Mouse (Mus musculus) MEL (cell line): ENCODE measurements around the gene Arid5b. TPM values are rescaled to one million over a fixed set of nuclear protein-coding genes. Genes with fewer than 3 reads are reported as not detected.

Source experiments
- DNase-seq: peaks from one replicate; pipeline ENCODE4 v3.0.0; 2011; ENCODE audit warnings: low read depth, low spot score
- H3K27ac ChIP-seq: 2 replicates; pipeline ENCODE4 v1.5.1; 2012; ENCODE audit warnings: low read depth, mild to moderate bottlenecking, control low read depth, low read length, moderate library complexity; ENCODE audit not compliant: control insufficient read depth
- H3K27me3 ChIP-seq, 2 experiments: fragments of 150-350 bp in 1 of 2; sonication (generic) in 1 of 2; 2 replicates each; pipeline ENCODE4 v1.6.1; 2012; ENCODE audit warnings: low read length in 2 of 2, mild to moderate bottlenecking in 2 of 2, improper control_type of control experiment in 1 of 2, moderate library complexity in 1 of 2; ENCODE audit not compliant: insufficient read depth in 2 of 2, control insufficient read depth in 1 of 2
- H3K36me3 ChIP-seq, 2 experiments: 2 replicates each; pipeline ENCODE4 v1.6.1; 2012 to 2014; ENCODE audit warnings: low read length in 2 of 2, improper control_type of control experiment in 1 of 2, inconsistent platforms in 1 of 2, mild to moderate bottlenecking in 1 of 2; ENCODE audit not compliant: insufficient read depth in 2 of 2, control insufficient read depth in 1 of 2
- H3K4me1 ChIP-seq, 2 experiments: fragments of 150-350 bp in 1 of 2; sonication (generic) in 1 of 2; 2 replicates each; pipeline ENCODE4 v1.6.1; 2012; ENCODE audit warnings: low read length in 2 of 2, improper control_type of control experiment in 1 of 2, mild to moderate bottlenecking in 1 of 2; ENCODE audit not compliant: insufficient read depth in 2 of 2, control insufficient read depth in 1 of 2
- H3K4me3 ChIP-seq, 2 experiments: fragments of 150-350 bp in 1 of 2; sonication (generic) in 1 of 2; 2 replicates each; pipeline ENCODE4 v1.5.1; 2012; ENCODE audit warnings: low read depth in 2 of 2, low read length in 2 of 2, mild to moderate bottlenecking in 2 of 2, moderate library complexity in 2 of 2, control low read depth in 1 of 2, improper control_type of control experiment in 1 of 2; ENCODE audit not compliant: control insufficient read depth in 1 of 2, insufficient read depth in 1 of 2
- H3K79me2 ChIP-seq: 2 replicates; pipeline ENCODE4 v1.6.1; 2012; ENCODE audit warnings: mild to moderate bottlenecking, low read length, moderate library complexity; ENCODE audit not compliant: control insufficient read depth, poor library complexity, insufficient read depth
- H3K9ac ChIP-seq: 2 replicates; pipeline ENCODE4 v1.6.1; 2012; ENCODE audit warnings: low read depth, mild to moderate bottlenecking, control low read depth, low read length, moderate library complexity; ENCODE audit not compliant: control insufficient read depth, poor library complexity, severe bottlenecking
- H3K9me3 ChIP-seq: fragments of 150-350 bp; sonication (generic); replicated peaks from 2 replicates; pipeline ENCODE4 v1.6.1; 2012; ENCODE audit warnings: mild to moderate bottlenecking, low read length, improper control_type of control experiment, moderate library complexity; ENCODE audit not compliant: insufficient read depth
- BHLHE40 ChIP-seq: IDR thresholded peaks from 2 replicates; pipeline ENCODE4 v1.6.1; 2012; ENCODE audit warnings: low read depth, mild to moderate bottlenecking, inconsistent platforms, low read length, improper control_type of control experiment, borderline replicate concordance
- CHD2 ChIP-seq: IDR thresholded peaks from 2 replicates; pipeline ENCODE4 v1.6.1; 2011; ENCODE audit warnings: low read length, improper control_type of control experiment
- EP300 ChIP-seq, 2 experiments: IDR thresholded peaks; 2 replicates each; pipeline ENCODE4 v1.6.1; 2011; ENCODE audit warnings: improper control_type of control experiment in 2 of 2, low read length in 2 of 2, low read depth in 1 of 2, mild to moderate bottlenecking in 1 of 2
- GABPA ChIP-seq: IDR thresholded peaks from 2 replicates; pipeline ENCODE4 v1.6.1; 2012; ENCODE audit warnings: low read depth, mild to moderate bottlenecking, inconsistent platforms, low read length, improper control_type of control experiment, moderate library complexity
- HCFC1 ChIP-seq: IDR thresholded peaks from 2 replicates; pipeline ENCODE4 v1.6.1; 2012; ENCODE audit warnings: low read depth, mild to moderate bottlenecking, inconsistent platforms, low read length, improper control_type of control experiment, moderate library complexity
- JUND ChIP-seq: IDR thresholded peaks from 2 replicates; pipeline ENCODE4 v1.6.1; 2011; ENCODE audit warnings: low read depth, mild to moderate bottlenecking, improper control_type of control experiment, low read length
- KAT2A ChIP-seq: conservative IDR thresholded peaks from 2 replicates; pipeline ENCODE4 v1.6.1; 2012; ENCODE audit warnings: low read depth, low read length, improper control_type of control experiment, inconsistent platforms
- MAFK ChIP-seq: IDR thresholded peaks from 2 replicates; pipeline ENCODE4 v1.6.1; 2011; ENCODE audit warnings: low read depth, mild to moderate bottlenecking, low read length, improper control_type of control experiment, borderline replicate concordance
- MAX ChIP-seq: IDR thresholded peaks from 2 replicates; pipeline ENCODE4 v1.6.1; 2011; ENCODE audit warnings: low read length, improper control_type of control experiment
- MEF2A ChIP-seq: IDR thresholded peaks from 2 replicates; pipeline ENCODE4 v1.6.1; 2014; ENCODE audit warnings: low read depth, mild to moderate bottlenecking, inconsistent platforms, low read length, improper control_type of control experiment; ENCODE audit not compliant: poor library complexity, insufficient replicate concordance, severe bottlenecking; ENCODE audit errors: extremely low read depth
- MXI1 ChIP-seq: IDR thresholded peaks from 2 replicates; pipeline ENCODE4 v1.6.1; 2011; ENCODE audit warnings: mild to moderate bottlenecking, low read depth, low read length, improper control_type of control experiment
- MYB ChIP-seq: IDR thresholded peaks from 2 replicates; pipeline ENCODE4 v1.6.1; 2011; ENCODE audit warnings: mild to moderate bottlenecking, low read depth, low read length, improper control_type of control experiment
- MYC ChIP-seq: IDR thresholded peaks from 2 replicates; pipeline ENCODE4 v1.6.1; 2011; ENCODE audit warnings: low read depth, mild to moderate bottlenecking, low read length, improper control_type of control experiment, moderate library complexity
- NELFE ChIP-seq: IDR thresholded peaks from 2 replicates; pipeline ENCODE4 v1.6.1; 2011; ENCODE audit warnings: low read depth, low read length, improper control_type of control experiment
- POLR2A ChIP-seq, 2 experiments: IDR thresholded peaks; 2 replicates each; pipeline ENCODE4 v1.6.1; 2011 to 2012; ENCODE audit warnings: low read length in 2 of 2, mild to moderate bottlenecking in 2 of 2, control low read depth in 1 of 2, improper control_type of control experiment in 1 of 2, low read depth in 1 of 2, moderate library complexity in 1 of 2; ENCODE audit not compliant: control insufficient read depth in 1 of 2, insufficient read depth in 1 of 2, poor library complexity in 1 of 2
- POLR2AphosphoS2 ChIP-seq: IDR thresholded peaks from 2 replicates; pipeline ENCODE4 v1.6.1; 2011; ENCODE audit warnings: low read length, improper control_type of control experiment
- RAD21 ChIP-seq: IDR thresholded peaks from 2 replicates; pipeline ENCODE4 v1.6.1; 2011; ENCODE audit warnings: mild to moderate bottlenecking, low read depth, low read length, improper control_type of control experiment
- RCOR1 ChIP-seq: IDR thresholded peaks from 2 replicates; pipeline ENCODE4 v1.6.1; 2012; ENCODE audit warnings: low read depth, mild to moderate bottlenecking, inconsistent platforms, low read length, improper control_type of control experiment
- TAL1 ChIP-seq: IDR thresholded peaks from 2 replicates; pipeline ENCODE4 v1.6.1; 2012; ENCODE audit warnings: mild to moderate bottlenecking, inconsistent platforms, low read length, moderate library complexity, mixed read lengths
- UBTF ChIP-seq: IDR thresholded peaks from 2 replicates; pipeline ENCODE4 v1.6.1; 2012; ENCODE audit warnings: low read depth, mild to moderate bottlenecking, inconsistent platforms, low read length, improper control_type of control experiment, moderate library complexity, borderline replicate concordance; ENCODE audit not compliant: insufficient read depth
- USF1 ChIP-seq: IDR thresholded peaks from 2 replicates; pipeline ENCODE4 v1.6.1; 2014; ENCODE audit warnings: low read depth, mild to moderate bottlenecking, inconsistent platforms, low read length, improper control_type of control experiment, moderate library complexity
- USF2 ChIP-seq, 2 experiments: IDR thresholded peaks; 2 replicates each; pipeline ENCODE4 v1.6.1; 2011 to 2012; ENCODE audit warnings: improper control_type of control experiment in 2 of 2, low read length in 2 of 2, borderline replicate concordance in 1 of 2, inconsistent platforms in 1 of 2, low read depth in 1 of 2, mild to moderate bottlenecking in 1 of 2; ENCODE audit not compliant: insufficient read depth in 1 of 2
- polyA plus RNA-seq, 2 experiments: library from polyadenylated mRNA; stranded (reverse) in 1 of 2; unstranded in 1 of 2; fragments of >175 nt in 1 of 2; fragments of >200 nt in 1 of 2; gene quantifications; 2 replicates each; pipeline versions ENCODE4 v1.2.1 to v1.2.4; 2012; ENCODE audit warnings: low replicate concordance in 2 of 2, low read depth in 1 of 2; ENCODE audit not compliant: insufficient read length in 2 of 2, insufficient read depth in 1 of 2, missing spikeins in 1 of 2
- total RNA-seq: library from RNA; depleted of rRNA; stranded (reverse); fragments of 300-350 nt; gene quantifications from 2 replicates; pipeline ENCODE4 v1.2.3, GENCODE M21; 2012

Gene Arid5b
- total and polyA plus RNA-seq, 3 experiments = 0.03 TPM; not detected in 2

- H3K4me1 ChIP-seq = no peaks in the 10 kb centered on the region
- H3K79me2 ChIP-seq = no peaks in the 10 kb centered on the region
- H3K4me3 ChIP-seq = no peak overlapping the region
- TF ChIP-seq NELFE (no peak), MYB (no peak), MYC (no peak), MAX (no peak), POLR2A (IDR thresholded peaks at IDR 0.05; ENCODE audit: control insufficient read depth in 1 of 2, insufficient read depth in 1 of 2, low read depth in 1 of 2, low read length in 2 of 2, poor library complexity in 1 of 2) (no peak), RAD21 (no peak), JUND (no peak), GABPA (no peak), USF2 (IDR thresholded peaks at IDR 0.05; ENCODE audit: borderline replicate concordance in 1 of 2, insufficient read depth in 1 of 2, low read depth in 1 of 2, low read length in 2 of 2) (no peak), MXI1 (no peak), BHLHE40 (no peak), CHD2 (no peak), KAT2A (no peak), USF1 (no peak), MAFK (no peak), UBTF (no peak), HCFC1 (no peak), TAL1 (no peak), MEF2A (no peak), POLR2AphosphoS2 (no peak)
- H3K27me3 ChIP-seq = no peaks in the 10 kb centered on the region
- H3K27ac ChIP-seq = no peak overlapping the region
- no peaks in the 10 kb centered on the region for H3K36me3 ChIP-seq
- H3K9me3 ChIP-seq = no peaks in the 10 kb centered on the region
- no peak overlapping the region for H3K9ac ChIP-seq
- no peak for DNase-seq
Observed at GRCm38 (mm10) chr10:68312734-68313133, 34.2 kb upstream of the Arid5b start.

- DNase-seq = no peak
- Histone ChIP-seq H3K27me3 (no peaks in the 10 kb centered on the region), H3K79me2 (no peaks in the 10 kb centered on the region), H3K4me1 (no peaks in the 10 kb centered on the region), H3K4me3 (no peak overlapping the region), H3K27ac (no peak overlapping the region), H3K9ac (no peak overlapping the region), H3K9me3 (no peaks in the 10 kb centered on the region), H3K36me3 (no peaks in the 10 kb centered on the region)
- no peak for TF ChIP-seq RCOR1
- no peak for TF ChIP-seq MEF2A
- TF ChIP-seq EP300 (IDR thresholded peaks at IDR 0.05; ENCODE audit: low read depth in 1 of 2, low read length in 2 of 2) = no peak
Observed at GRCm38 (mm10) chr10:68301013-68301412, 22.5 kb upstream of the Arid5b start.
